Mouse (Mus musculus) neural tube, embryonic 12.5 days (tissue): ENCODE data around the gene Gnl2. TPM values are rescaled to one million over a fixed set of nuclear protein-coding genes. Genes with fewer than 3 reads are reported as not detected.

ENCODE experiments used
- ATAC-seq: fragments of 200-750 bp; cut with Nextera tagmentation; 2 replicates; pipeline ENCODE4 v1.8.0; 2017; ENCODE audit warnings: low read depth, mild to moderate bottlenecking, moderate TSS enrichment, moderate library complexity; ENCODE audit not compliant: low FRiP score
- H3K27ac ChIP-seq: fragments of 300-500 bp; sonication (generic); 2 replicates; pipeline ENCODE4 v1.5.1; 2016
- H3K27me3 ChIP-seq: fragments of 300-500 bp; sonication (generic); replicated peaks from 2 replicates; pipeline ENCODE4 v1.6.1; 2016; ENCODE audit warnings: mild to moderate bottlenecking
- H3K36me3 ChIP-seq: fragments of 300-500 bp; sonication (generic); 2 replicates; pipeline ENCODE4 v1.6.1; 2016; ENCODE audit warnings: mild to moderate bottlenecking
- H3K4me1 ChIP-seq: fragments of 300-500 bp; sonication (generic); 2 replicates; pipeline ENCODE4 v1.6.1; 2016
- H3K4me2 ChIP-seq: fragments of 300-500 bp; sonication (generic); replicated peaks from 2 replicates; pipeline ENCODE4 v1.6.1; 2016; ENCODE audit warnings: mild to moderate bottlenecking
- H3K4me3 ChIP-seq: fragments of 300-500 bp; sonication (generic); 2 replicates; pipeline ENCODE4 v1.5.1; 2016
- H3K9ac ChIP-seq: fragments of 300-500 bp; sonication (generic); 2 replicates; pipeline ENCODE4 v1.6.1; 2016; ENCODE audit warnings: mild to moderate bottlenecking
- H3K9me3 ChIP-seq: fragments of 300-500 bp; sonication (generic); 2 replicates; pipeline ENCODE4 v1.6.1; 2016; ENCODE audit warnings: mild to moderate bottlenecking
- WGBS: fragments of 180-500 bp; shearing (Covaris S2); methylation state at CpG from one replicate; pipeline ENCODE4 v1.1.7; 2016; 5-methylcytosine and 5-hydroxymethylcytosine counted together
- polyA plus RNA-seq: library from polyadenylated mRNA; unstranded; fragments of >200 nt; fragmentation: Nextera tagmentation; extraction: Ambion mirVana; gene quantifications from 2 replicates; pipeline ENCODE4 v1.2.1, GENCODE M21; 2016

The Gnl2 gene
- polyA plus RNA-seq, 1 experiment from 2014 or later = 96.1 TPM

GRCm38 (mm10) chr4:124985671-124986602 lies 30.4 kb upstream of the Gnl2 start, which contains the start of gene Rspo1:
Gene Rspo1 (plus strand): TSS chr4:124986430.
- 2% methylated on average over 59 of the region's 62 CpGs for WGBS
- peaks cover 19% of the 10 kb centered on the region for H3K4me1 ChIP-seq
- no peaks in the 10 kb centered on the region for H3K9me3 ChIP-seq
- no peak within 1 kb of the TSS for H3K27ac ChIP-seq
- peaks cover 92% of the 10 kb centered on the region for H3K27me3 ChIP-seq
- H3K9ac ChIP-seq = peak within 1 kb of the TSS; percentile 22; the same call in 1 of the 2 replicates
- no peaks in the 10 kb centered on the region for H3K36me3 ChIP-seq
- H3K4me3 ChIP-seq = peak within 1 kb of the TSS; percentile 32
- peak within 1 kb of the TSS; percentile 64 for H3K4me2 ChIP-seq
- ATAC-seq = no peak

GRCm38 (mm10) chr4:124986739-124987710 lies 29.4 kb upstream of the Gnl2 start:
- no peaks in the 10 kb centered on the region for H3K36me3 ChIP-seq
- WGBS = 4% methylated on average over 50 of the region's 51 CpGs
- peak overlapping the region; percentile 22; the same call in 1 of the 2 replicates for H3K9ac ChIP-seq
- H3K4me2 ChIP-seq = peak overlapping the region; percentile 64
- ATAC-seq = no peak
- H3K4me1 ChIP-seq = peaks cover 19% of the 10 kb centered on the region
- H3K27ac ChIP-seq = no peak overlapping the region
- peak overlapping the region; percentile 32 for H3K4me3 ChIP-seq
- peaks cover 97% of the 10 kb centered on the region for H3K27me3 ChIP-seq
- no peaks in the 10 kb centered on the region for H3K9me3 ChIP-seq

DNA sequence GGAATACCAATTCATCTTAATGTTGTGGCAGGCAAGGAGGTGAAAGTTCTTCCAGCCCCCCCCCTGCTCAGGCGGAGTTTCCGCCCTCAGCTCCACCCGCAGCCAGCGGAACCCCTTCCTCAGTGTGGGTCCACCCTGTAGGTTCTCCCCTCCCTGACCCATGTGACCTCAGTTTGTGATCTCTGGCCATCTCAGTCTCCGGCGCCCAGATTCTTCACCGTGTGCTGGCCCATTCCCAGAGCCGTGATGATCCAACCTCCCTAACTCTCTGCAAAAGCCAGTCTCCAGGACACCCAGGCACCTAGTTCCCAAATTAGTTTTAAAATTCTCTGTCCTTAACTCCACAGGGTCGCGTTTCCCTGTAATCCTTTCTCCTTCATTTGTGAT lies 28.7 kb upstream of the Gnl2 start:
- WGBS = 8% methylated on average over 10 of the region's 10 CpGs
- H3K9me3 ChIP-seq = no peaks in the 10 kb centered on the region
- H3K27me3 ChIP-seq = peaks cover 90% of the 10 kb centered on the region
- peaks cover 19% of the 10 kb centered on the region for H3K4me1 ChIP-seq
- H3K27ac ChIP-seq = no peak overlapping the region
- H3K4me2 ChIP-seq = no peak overlapping the region
- no peaks in the 10 kb centered on the region for H3K36me3 ChIP-seq
- H3K9ac ChIP-seq = no peak overlapping the region
- no peak for ATAC-seq
- no peak overlapping the region for H3K4me3 ChIP-seq

GRCm38 (mm10) chr4:124988382-124988781 lies 28.0 kb upstream of the Gnl2 start:
- H3K27me3 ChIP-seq = peaks cover 83% of the 10 kb centered on the region
- H3K4me1 ChIP-seq = peaks cover 19% of the 10 kb centered on the region
- H3K27ac ChIP-seq = no peak overlapping the region
- no peaks in the 10 kb centered on the region for H3K36me3 ChIP-seq
- WGBS = 21% methylated on average over 9 of the region's 9 CpGs
- no peak for ATAC-seq
- no peak overlapping the region for H3K4me2 ChIP-seq
- no peak overlapping the region for H3K9ac ChIP-seq
- no peak overlapping the region for H3K4me3 ChIP-seq
- H3K9me3 ChIP-seq = no peaks in the 10 kb centered on the region

DNA sequence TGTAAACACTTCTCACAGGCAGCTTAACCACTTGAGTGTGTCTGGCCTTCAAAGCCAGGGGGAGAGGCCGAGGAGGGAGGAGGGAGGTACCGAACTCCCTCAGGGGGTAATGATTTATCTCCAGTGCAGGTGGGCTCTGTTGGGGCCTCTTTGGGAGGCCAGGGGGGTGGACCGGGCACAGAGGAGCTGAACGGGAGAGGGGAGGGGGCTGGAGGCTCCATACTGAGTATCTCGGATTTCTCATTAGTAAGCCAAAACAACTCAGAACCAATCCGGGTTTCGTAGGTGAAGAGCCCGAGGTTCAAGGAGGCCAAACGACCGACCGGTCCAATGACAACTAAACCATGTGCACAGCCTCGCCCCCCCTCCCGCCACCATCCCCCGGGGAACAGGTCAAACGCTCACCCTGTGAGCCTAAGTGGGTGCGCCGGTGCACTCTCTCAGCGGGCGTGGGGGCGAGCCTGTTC lies 26.6 kb upstream of the Gnl2 start:
- H3K36me3 ChIP-seq = no peaks in the 10 kb centered on the region
- 0 out of 2 replicates have a peak, but pooled peaks have one; percentile 21 for ATAC-seq
- H3K9ac ChIP-seq = no peak overlapping the region
- no peak overlapping the region for H3K27ac ChIP-seq
- WGBS = 3% methylated on average over 20 of the region's 20 CpGs
- H3K27me3 ChIP-seq = peaks cover 69% of the 10 kb centered on the region
- H3K4me3 ChIP-seq = no peak overlapping the region
- no peaks in the 10 kb centered on the region for H3K9me3 ChIP-seq
- H3K4me1 ChIP-seq = peaks cover 19% of the 10 kb centered on the region
- peak overlapping the region; percentile 36 for H3K4me2 ChIP-seq

GRCm38 (mm10) chr4:124990325-124990724 lies 26.1 kb upstream of the Gnl2 start:
- Histone ChIP-seq H3K9ac (no peak overlapping the region), H3K4me3 (no peak overlapping the region), H3K4me1 (peaks cover 19% of the 10 kb centered on the region), H3K27ac (no peak overlapping the region), H3K9me3 (no peaks in the 10 kb centered on the region), H3K4me2 (peak overlapping the region; percentile 36), H3K27me3 (peaks cover 64% of the 10 kb centered on the region), H3K36me3 (no peaks in the 10 kb centered on the region)
- ATAC-seq = no peak
- 7% methylated on average over 7 of the region's 7 CpGs for WGBS

DNA sequence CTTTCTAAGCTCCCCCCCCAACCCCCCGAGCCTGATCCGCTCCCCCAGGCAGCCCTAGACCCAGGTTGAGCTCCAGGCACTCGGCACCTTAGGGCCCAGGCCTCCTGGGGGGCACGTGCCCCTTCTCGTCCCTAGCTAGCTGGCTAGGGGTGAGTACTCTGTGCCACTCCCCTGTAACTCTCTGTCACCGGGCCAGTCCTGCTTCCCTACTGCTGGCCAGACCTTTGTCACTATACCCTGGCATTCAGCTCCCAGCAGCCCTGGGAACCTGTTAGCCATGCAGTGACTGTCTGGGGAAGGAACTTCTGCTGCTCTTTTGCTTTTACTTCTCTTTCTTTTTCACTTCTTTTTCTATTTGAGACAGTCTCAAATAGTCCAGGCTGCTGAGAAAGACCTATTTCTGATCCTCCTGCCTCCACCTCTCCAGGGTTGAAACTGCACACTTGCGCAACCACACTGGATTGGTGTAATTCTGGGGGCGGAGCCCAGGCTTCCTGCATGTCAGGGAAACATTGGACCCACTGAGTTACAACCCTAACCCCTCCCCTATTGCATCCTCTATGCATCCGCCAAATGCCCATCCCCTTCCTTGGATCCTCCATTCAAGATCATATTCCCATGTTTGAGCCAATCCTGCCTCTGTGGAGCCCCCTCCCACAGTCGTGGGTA lies 18.8 kb upstream of the Gnl2 start:
- Histone ChIP-seq H3K4me1 (no peaks in the 10 kb centered on the region), H3K27me3 (no peaks in the 10 kb centered on the region), H3K27ac (no peak overlapping the region), H3K9ac (no peak overlapping the region), H3K36me3 (no peaks in the 10 kb centered on the region), H3K4me2 (no peak overlapping the region), H3K4me3 (no peak overlapping the region), H3K9me3 (no peaks in the 10 kb centered on the region)
- no peak for ATAC-seq
- WGBS = 75% methylated on average over 10 of the region's 10 CpGs

DNA sequence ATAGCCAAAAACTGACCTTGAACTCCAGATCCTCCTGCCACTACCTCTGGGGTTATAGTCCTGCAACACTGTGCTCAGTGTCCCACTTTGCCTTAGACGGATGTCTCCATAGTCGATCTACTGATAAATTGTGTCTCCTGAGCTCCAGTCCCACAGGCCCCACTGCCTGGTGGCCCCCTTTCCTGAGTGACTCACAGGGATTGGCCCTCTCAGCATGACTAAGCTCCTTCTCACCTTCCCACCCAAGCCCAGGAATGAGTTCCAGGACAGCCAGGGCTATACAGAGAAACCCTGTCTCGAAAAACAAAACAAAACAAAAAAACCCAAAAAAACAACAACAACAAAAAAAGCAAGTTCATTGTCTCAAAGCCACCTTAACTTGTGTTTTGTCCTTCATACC lies 16.8 kb upstream of the Gnl2 start:
- no peak for ATAC-seq
- 88% methylated on average over 3 of the region's 3 CpGs for WGBS
- no peak overlapping the region for H3K27ac ChIP-seq
- no peak overlapping the region for H3K4me3 ChIP-seq
- H3K4me2 ChIP-seq = no peak overlapping the region
- no peaks in the 10 kb centered on the region for H3K36me3 ChIP-seq
- H3K27me3 ChIP-seq = no peaks in the 10 kb centered on the region
- H3K9ac ChIP-seq = no peak overlapping the region
- H3K4me1 ChIP-seq = no peaks in the 10 kb centered on the region
- no peaks in the 10 kb centered on the region for H3K9me3 ChIP-seq

DNA sequence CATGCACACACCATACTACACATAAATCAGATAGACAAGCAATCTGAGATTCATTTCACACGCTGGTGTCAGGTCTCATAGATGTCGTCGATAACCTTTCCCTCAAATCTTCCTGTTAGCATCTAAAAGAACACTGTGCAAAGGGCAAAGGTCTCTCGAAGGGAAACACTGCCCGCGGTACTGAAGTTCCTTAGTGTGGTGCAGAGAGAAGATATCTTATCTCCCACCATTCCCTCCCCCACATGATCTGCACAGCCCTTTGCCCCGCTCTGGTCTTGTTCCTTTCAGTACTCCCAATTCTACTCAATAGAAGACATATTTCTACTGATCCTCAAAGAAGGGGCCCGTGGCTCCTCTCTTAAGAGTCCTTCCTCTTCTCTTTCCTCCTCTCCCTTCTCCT lies 13.4 kb upstream of the Gnl2 start:
- no peaks in the 10 kb centered on the region for H3K36me3 ChIP-seq
- H3K4me2 ChIP-seq = no peak overlapping the region
- peaks cover 5% of the 10 kb centered on the region; the same call in 1 of the 2 replicates for H3K4me1 ChIP-seq
- H3K27ac ChIP-seq = no peak overlapping the region
- H3K9me3 ChIP-seq = no peaks in the 10 kb centered on the region
- 81% methylated on average over 8 of the region's 8 CpGs for WGBS
- no peak overlapping the region for H3K4me3 ChIP-seq
- H3K9ac ChIP-seq = no peak overlapping the region
- ATAC-seq = no peak
- peaks cover 17% of the 10 kb centered on the region for H3K27me3 ChIP-seq

- H3K4me3 ChIP-seq = no peak overlapping the region
- no peak overlapping the region for H3K9ac ChIP-seq
- no peaks in the 10 kb centered on the region for H3K36me3 ChIP-seq
- no peak for ATAC-seq
- H3K27ac ChIP-seq = no peak overlapping the region
- H3K4me1 ChIP-seq = peaks cover 5% of the 10 kb centered on the region; the same call in 1 of the 2 replicates
- H3K9me3 ChIP-seq = no peaks in the 10 kb centered on the region
- 51% methylated on average over 12 of the region's 12 CpGs for WGBS
- H3K4me2 ChIP-seq = no peak overlapping the region
- peaks cover 30% of the 10 kb centered on the region for H3K27me3 ChIP-seq
These were observed 11.5 kb upstream of the Gnl2 start for GRCm38 (mm10) chr4:125004886-125005285.

DNA sequence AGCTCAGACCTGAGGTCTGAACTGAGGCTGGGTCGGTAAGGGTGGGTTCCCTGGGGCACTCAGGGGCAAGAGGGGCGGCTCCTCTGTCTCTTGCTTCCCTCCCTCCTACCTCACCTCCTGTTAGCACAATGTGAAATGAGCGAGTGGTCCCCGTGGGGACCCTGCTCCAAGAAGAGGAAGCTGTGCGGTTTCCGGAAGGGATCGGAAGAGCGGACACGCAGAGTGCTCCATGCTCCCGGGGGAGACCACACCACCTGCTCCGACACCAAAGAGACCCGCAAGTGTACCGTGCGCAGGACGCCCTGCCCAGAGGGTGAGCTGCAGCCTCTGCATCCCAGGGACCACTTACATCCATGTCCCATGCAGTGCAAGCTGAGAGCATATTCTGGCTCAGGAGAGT lies 8.9 kb upstream of the Gnl2 start:
- Histone ChIP-seq H3K4me3 (no peak overlapping the region), H3K9me3 (no peaks in the 10 kb centered on the region), H3K27ac (no peak overlapping the region), H3K4me1 (peaks cover 5% of the 10 kb centered on the region; the same call in 1 of the 2 replicates), H3K4me2 (no peak overlapping the region; the same call in 1 of the 2 replicates), H3K27me3 (peaks cover 30% of the 10 kb centered on the region), H3K36me3 (no peaks in the 10 kb centered on the region), H3K9ac (no peak overlapping the region)
- ATAC-seq = no peak
- 57% methylated on average over 15 of the region's 15 CpGs for WGBS
